Mouse (Mus musculus) heart, postnatal 0 days (tissue): ENCODE data around the gene Cd180. TPM values are rescaled to one million over a fixed set of nuclear protein-coding genes. Genes with fewer than 3 reads are reported as not detected.
"Not testable (repeated sequence)": the region's sequence is repeated elsewhere in the genome, so short reads cannot be mapped to it uniquely, and the experiment has no call there.

Source experiments
- ATAC-seq: fragments of 200-750 bp; cut with Nextera tagmentation; 2 replicates; pipeline ENCODE4 v1.8.0; 2017; ENCODE audit warnings: low read depth, moderate number of reproducible peaks, moderate library complexity; ENCODE audit not compliant: insufficient read depth
- DNase-seq: peaks from one replicate; pipeline ENCODE4 v3.0.0-alpha.2; 2016; ENCODE audit warnings: low spot score
- H3K27ac ChIP-seq: fragments of 300-500 bp; sonication (generic); 2 replicates; pipeline ENCODE4 v1.5.1; 2014; ENCODE audit warnings: low read depth, mild to moderate bottlenecking
- H3K27me3 ChIP-seq: fragments of 300-500 bp; sonication (generic); 2 replicates; pipeline ENCODE4 v1.6.1; 2014; ENCODE audit warnings: low read length, mixed read lengths; ENCODE audit not compliant: control insufficient read depth, insufficient read depth
- H3K36me3 ChIP-seq: fragments of 300-500 bp; sonication (generic); replicated peaks from 2 replicates; pipeline ENCODE4 v1.6.1; 2014; ENCODE audit warnings: low read length, mixed read lengths; ENCODE audit not compliant: control insufficient read depth, insufficient read depth
- H3K4me1 ChIP-seq: fragments of 300-500 bp; sonication (generic); 2 replicates; pipeline ENCODE4 v1.6.1; 2014; ENCODE audit warnings: antibody characterized with exemption; ENCODE audit not compliant: control insufficient read depth, insufficient read depth
- H3K4me2 ChIP-seq: fragments of 300-500 bp; sonication (generic); 2 replicates; pipeline ENCODE4 v1.6.1; 2014; ENCODE audit warnings: low read depth, mild to moderate bottlenecking, low read length, moderate library complexity
- H3K4me3 ChIP-seq: fragments of 300-500 bp; sonication (generic); 2 replicates; pipeline ENCODE4 v1.5.1; 2014; ENCODE audit warnings: low read depth, low read length
- H3K9ac ChIP-seq: fragments of 300-500 bp; sonication (generic); replicated peaks from 2 replicates; pipeline ENCODE4 v1.6.1; 2014; ENCODE audit warnings: low read depth, low read length, mixed read lengths
- H3K9me3 ChIP-seq: fragments of 300-500 bp; sonication (generic); replicated peaks from 2 replicates; pipeline ENCODE4 v1.6.1; 2016; ENCODE audit warnings: low read length; ENCODE audit not compliant: control insufficient read depth
- CTCF ChIP-seq: IDR thresholded peaks from 2 replicates; pipeline ENCODE4 v1.5.1; 2016; ENCODE audit warnings: antibody characterized with exemption, control low read depth, low read depth
- EP300 ChIP-seq: IDR thresholded peaks from 2 replicates; pipeline ENCODE4 v1.6.1; 2016; ENCODE audit warnings: antibody characterized with exemption, low read depth
- WGBS: fragments of 180-500 bp; shearing (Covaris S2); extraction: QIAGEN DNeasy Blood & Tissue Kit; methylation state at CpG from one replicate; pipeline ENCODE4 v1.1.7; 2014; 5-methylcytosine and 5-hydroxymethylcytosine counted together
- polyA plus RNA-seq: library from polyadenylated mRNA; unstranded; fragments of >200 nt; fragmentation: Nextera tagmentation; extraction: Ambion mirVana; gene quantifications from 2 replicates; pipeline ENCODE4 v1.2.1, GENCODE M21; 2015
- total RNA-seq: library from RNA; depleted of rRNA; stranded (reverse); fragments of >200 nt; gene quantifications from 2 replicates; pipeline ENCODE4 v1.2.3, GENCODE M21; 2014; ENCODE audit warnings: low replicate concordance

Cd180 gene
- total and polyA plus RNA-seq, 2 experiments from 2014 or later = 0.14 TPM; not detected in 1

DNA sequence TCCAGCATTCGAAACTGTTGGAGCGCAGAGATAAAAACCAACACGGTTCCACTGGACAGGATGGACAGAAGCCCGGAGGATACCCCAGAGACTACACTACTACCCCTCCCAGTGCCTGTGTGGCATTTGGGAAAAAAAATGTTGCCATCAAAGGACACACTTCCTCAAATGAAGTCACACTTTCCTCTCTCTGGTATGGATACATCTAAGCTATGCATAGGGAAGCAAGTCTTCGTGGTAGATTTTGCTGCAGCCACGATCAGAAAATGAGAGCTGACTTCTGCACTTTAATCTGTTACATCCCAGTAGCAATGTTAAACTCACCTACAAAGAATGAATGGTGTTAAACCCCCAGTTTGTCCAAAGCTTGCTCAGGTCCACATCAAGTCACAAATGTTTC, 24.4 kb upstream of the Cd180 start:
- TF ChIP-seq EP300 = no peak
- TF ChIP-seq CTCF = no peak
- Histone ChIP-seq H3K4me1 (peaks cover 6% of the 10 kb centered on the region), H3K9me3 (no peaks in the 10 kb centered on the region), H3K36me3 (no peaks in the 10 kb centered on the region), H3K4me3 (no peak overlapping the region), H3K27ac (no peak overlapping the region), H3K9ac (no peak overlapping the region), H3K27me3 (no peaks in the 10 kb centered on the region), H3K4me2 (no peak overlapping the region)
- 58% methylated on average over 6 of the region's 6 CpGs for WGBS
- ATAC-seq (no peak), DNase-seq (no peak)

DNA sequence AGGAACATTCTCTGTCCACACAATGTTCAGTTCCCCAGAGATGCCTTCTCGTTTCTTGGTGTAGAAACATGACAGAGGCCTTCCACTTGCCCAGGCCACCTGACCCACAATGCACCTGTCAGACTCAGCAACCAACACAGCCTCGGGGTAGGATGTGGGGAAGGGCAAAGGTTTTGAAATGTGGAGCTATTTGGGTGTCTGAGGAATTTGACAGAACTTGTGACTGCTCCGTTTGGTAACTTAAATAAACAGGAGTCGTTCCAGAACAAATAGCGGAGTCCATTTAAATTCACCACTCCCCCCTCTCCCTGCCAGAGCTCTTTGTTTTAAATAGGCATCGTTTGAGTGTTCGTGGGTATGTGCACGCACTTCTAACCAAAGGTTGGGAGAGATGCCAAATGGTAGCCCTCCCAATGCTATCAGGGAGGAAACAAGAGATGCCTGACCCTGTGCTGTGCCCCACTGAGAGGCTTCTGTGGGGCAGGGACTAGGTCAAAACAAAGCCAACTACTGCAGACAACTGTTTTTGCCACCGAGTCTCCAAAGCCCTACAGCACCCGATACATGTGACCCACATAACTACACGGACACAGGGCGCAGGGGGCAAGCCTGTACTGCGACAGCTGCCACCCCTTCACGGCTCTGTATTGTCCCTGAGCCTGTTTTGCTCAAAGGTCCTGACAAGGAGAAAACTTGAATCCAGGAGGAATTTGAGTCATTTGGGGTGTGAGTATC, 23.7 kb upstream of the Cd180 start:
- Histone ChIP-seq H3K9me3 (no peaks in the 10 kb centered on the region), H3K4me3 (no peak overlapping the region), H3K27me3 (no peaks in the 10 kb centered on the region), H3K9ac (no peak overlapping the region), H3K27ac (no peak overlapping the region), H3K4me1 (peaks cover 6% of the 10 kb centered on the region), H3K36me3 (no peaks in the 10 kb centered on the region), H3K4me2 (no peak overlapping the region)
- no peak for TF ChIP-seq EP300
- no peak for TF ChIP-seq CTCF
- peak; percentile 30; the same call in 1 of the 2 replicates for ATAC-seq
- WGBS = 26% methylated on average over 14 of the region's 14 CpGs
- DNase-seq = peak; percentile 43

DNA sequence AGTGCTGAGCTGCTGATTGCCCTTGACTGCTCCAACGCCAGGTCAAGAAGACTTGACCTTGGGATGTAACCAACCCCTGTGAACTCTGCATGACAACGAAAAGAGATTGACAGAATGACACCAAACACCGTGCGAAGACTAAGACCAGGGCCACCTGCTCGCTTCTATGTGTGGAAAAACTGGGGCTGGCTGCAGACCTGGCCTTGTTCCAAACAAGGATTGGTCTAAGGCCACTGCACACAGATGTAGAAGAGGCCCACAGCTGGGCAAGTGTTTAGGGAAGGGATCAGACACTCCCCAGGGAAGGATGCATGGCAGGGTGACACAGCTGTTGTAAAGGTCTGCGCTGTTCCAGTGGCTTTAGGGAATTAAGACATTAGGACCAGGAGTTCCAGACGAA, 22.9 kb upstream of the Cd180 start:
- Histone ChIP-seq H3K4me3 (no peak overlapping the region), H3K36me3 (no peaks in the 10 kb centered on the region), H3K9ac (no peak overlapping the region), H3K27me3 (no peaks in the 10 kb centered on the region), H3K27ac (no peak overlapping the region), H3K4me2 (no peak overlapping the region), H3K4me1 (peaks cover 6% of the 10 kb centered on the region), H3K9me3 (no peaks in the 10 kb centered on the region)
- ATAC-seq (no peak; the same call in 1 of the 2 replicates), DNase-seq (no peak)
- TF ChIP-seq CTCF = no peak
- no peak for TF ChIP-seq EP300
- WGBS = 69% methylated on average over 7 of the region's 7 CpGs

DNA sequence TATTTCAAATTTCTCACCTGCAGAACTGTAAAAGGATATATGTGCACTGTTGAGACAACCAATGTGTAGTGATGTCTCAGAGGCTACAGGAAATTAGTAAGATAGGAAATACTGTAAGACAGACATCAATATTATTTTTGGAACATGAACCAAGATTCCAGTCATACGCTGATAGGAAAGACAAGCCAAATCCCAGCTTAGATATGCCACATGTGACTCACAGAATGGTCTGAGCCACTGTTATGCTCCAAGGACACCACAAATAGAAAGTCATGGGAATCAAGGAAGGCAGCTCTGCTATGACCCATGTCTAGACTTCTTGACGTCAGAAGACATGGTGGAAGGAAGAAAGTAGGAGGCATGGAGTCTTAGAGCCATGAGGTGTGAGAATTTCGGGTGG, 19.3 kb upstream of the Cd180 start:
- Histone ChIP-seq H3K27ac (no peak overlapping the region), H3K9ac (no peak overlapping the region), H3K9me3 (no peaks in the 10 kb centered on the region), H3K4me2 (no peak overlapping the region), H3K4me3 (no peak overlapping the region), H3K4me1 (peaks cover 6% of the 10 kb centered on the region), H3K27me3 (no peaks in the 10 kb centered on the region), H3K36me3 (no peaks in the 10 kb centered on the region)
- 59% methylated on average over 3 of the region's 3 CpGs for WGBS
- DNase-seq = no peak
- TF ChIP-seq CTCF (no peak), EP300 (no peak)
- no peak for ATAC-seq

DNA sequence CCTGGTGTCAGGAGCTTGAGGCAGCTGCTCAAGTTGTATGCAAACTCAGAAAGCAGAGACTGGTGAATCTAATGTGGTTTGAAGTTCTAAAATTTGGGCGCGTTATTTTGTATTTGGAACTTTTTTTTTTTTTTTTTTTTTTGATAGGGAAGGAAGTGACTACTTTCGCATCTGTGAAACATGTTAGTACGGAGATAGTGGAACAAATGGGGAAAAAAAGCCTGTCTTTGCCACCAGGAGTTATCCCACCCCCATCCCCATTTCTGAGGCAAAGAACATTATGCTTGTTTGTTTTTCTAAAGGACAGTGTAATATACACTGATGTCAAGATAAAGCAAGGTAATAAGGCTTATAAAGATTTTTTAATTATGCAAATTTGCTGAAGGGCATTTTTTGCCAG, 15.8 kb upstream of the Cd180 start:
- not testable (repeated sequence) for ATAC-seq, H3K36me3 ChIP-seq, H3K27ac ChIP-seq, DNase-seq, H3K9ac ChIP-seq, H3K27me3 ChIP-seq, H3K4me1 ChIP-seq, H3K4me2 ChIP-seq, H3K9me3 ChIP-seq, H3K4me3 ChIP-seq
- WGBS = 80% methylated on average over 4 of the region's 4 CpGs

DNA sequence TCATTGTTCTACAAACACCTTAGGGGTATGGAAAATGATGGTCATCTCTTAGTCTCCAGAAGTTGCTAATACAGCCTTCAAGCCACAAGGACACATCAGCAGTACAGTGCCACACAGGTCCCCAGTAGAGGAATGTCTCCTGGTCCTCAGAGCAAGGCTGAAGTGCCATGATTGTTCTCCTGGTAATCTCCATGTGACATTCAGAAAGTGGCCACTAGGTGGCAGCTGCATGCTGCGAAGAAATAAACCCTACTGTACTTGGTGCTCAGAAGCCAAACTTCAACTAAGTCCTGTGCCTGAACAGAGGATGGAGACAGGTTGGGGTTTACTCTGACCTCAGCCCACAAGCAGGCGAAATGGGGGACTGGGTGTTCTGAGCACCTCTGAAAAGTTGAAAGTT, 14.9 kb upstream of the Cd180 start:
- Histone ChIP-seq H3K4me1 (no peaks in the 10 kb centered on the region), H3K27me3 (no peaks in the 10 kb centered on the region), H3K27ac (no peak overlapping the region), H3K9ac (no peak overlapping the region), H3K4me3 (no peak overlapping the region), H3K36me3 (no peaks in the 10 kb centered on the region), H3K9me3 (no peaks in the 10 kb centered on the region), H3K4me2 (no peak overlapping the region)
- TF ChIP-seq CTCF = peak; percentile 97
- no peak for TF ChIP-seq EP300
- 4% methylated on average over 2 of the region's 2 CpGs for WGBS
- peak; percentile 79 for DNase-seq
- peak; percentile 60 for ATAC-seq
